Mouse (Mus musculus) olfactory bulb, adult 2 months (tissue): Measurements from ENCODE around the gene Foxc2.

Experiments used
- CTCF ChIP-seq: fragments of 200-500 bp; IDR thresholded peaks from 2 replicates; pipeline ENCODE4 v1.5.1; 2012; ENCODE audit warnings: low read depth, mild to moderate bottlenecking, low read length, moderate library complexity; ENCODE audit not compliant: insufficient read depth
- POLR2A ChIP-seq: fragments of 200-500 bp; IDR thresholded peaks from 2 replicates; pipeline ENCODE4 v1.6.1; 2012; ENCODE audit warnings: mild to moderate bottlenecking, low read depth, low read length, moderate library complexity; ENCODE audit not compliant: insufficient read depth

- no peak for TF ChIP-seq POLR2A
- no peak for TF ChIP-seq CTCF
These were observed 2.9 kb downstream of the Foxc2 start for GRCm38 (mm10) chr8:121118634-121119420.
